Mouse (Mus musculus) thymus, adult 2 months (tissue): ENCODE results near the gene Large2. TPM values are rescaled to one million over a fixed set of nuclear protein-coding genes. Genes with fewer than 3 reads are reported as not detected.

Experiments used
- DNase-seq: peaks from one replicate; pipeline ENCODE4 v3.0.0; 2021
- H3K27ac ChIP-seq: fragments of 200-500 bp; 2 replicates; pipeline ENCODE4 v1.5.1; 2012; ENCODE audit warnings: low read length, control low read depth; ENCODE audit not compliant: control insufficient read depth, insufficient read depth
- H3K27me3 ChIP-seq: fragments of 200-500 bp; 2 replicates; pipeline ENCODE4 v1.6.1; 2012; ENCODE audit warnings: mild to moderate bottlenecking, low read length, moderate library complexity, mixed read lengths; ENCODE audit not compliant: control insufficient read depth, insufficient read depth
- H3K36me3 ChIP-seq: fragments of 200-500 bp; 2 replicates; pipeline ENCODE4 v1.6.1; 2012; ENCODE audit warnings: mild to moderate bottlenecking, low read length, moderate library complexity; ENCODE audit not compliant: control insufficient read depth, insufficient read depth
- H3K4me1 ChIP-seq: fragments of 200-500 bp; replicated peaks from 2 replicates; pipeline ENCODE4 v1.6.1; 2012; ENCODE audit warnings: low read length; ENCODE audit not compliant: control insufficient read depth, insufficient read depth
- H3K4me3 ChIP-seq: fragments of 200-500 bp; 2 replicates; pipeline ENCODE4 v1.5.1; 2012; ENCODE audit warnings: mild to moderate bottlenecking, low read length, control low read depth, moderate library complexity; ENCODE audit not compliant: control insufficient read depth, insufficient read depth
- CTCF ChIP-seq: fragments of 200-500 bp; IDR thresholded peaks from 2 replicates; pipeline ENCODE4 v1.5.1; 2012; ENCODE audit warnings: mild to moderate bottlenecking, control low read depth, low read length, moderate library complexity, borderline replicate concordance; ENCODE audit not compliant: control insufficient read depth, poor library complexity, insufficient read depth; ENCODE audit errors: extremely low read depth
- POLR2A ChIP-seq: fragments of 200-500 bp; IDR thresholded peaks from 2 replicates; pipeline ENCODE4 v1.6.1; 2012; ENCODE audit warnings: mild to moderate bottlenecking, low read length, control low read depth, moderate library complexity; ENCODE audit not compliant: control insufficient read depth, poor library complexity, insufficient read depth; ENCODE audit errors: extremely low read depth
- WGBS: fragments of 180-500 bp; shearing (Covaris S2); methylation state at CpG from one replicate; pipeline ENCODE4 v1.1.7; 2018; 5-methylcytosine and 5-hydroxymethylcytosine counted together
- polyA plus RNA-seq: library from polyadenylated mRNA; depleted of rRNA; stranded (reverse); fragments of >200 nt; gene quantifications from 2 replicates; pipeline ENCODE4 v1.2.3, GENCODE M21; 2012

The Large2 gene
- polyA plus RNA-seq, 1 experiment: 13.9 TPM

DNA sequence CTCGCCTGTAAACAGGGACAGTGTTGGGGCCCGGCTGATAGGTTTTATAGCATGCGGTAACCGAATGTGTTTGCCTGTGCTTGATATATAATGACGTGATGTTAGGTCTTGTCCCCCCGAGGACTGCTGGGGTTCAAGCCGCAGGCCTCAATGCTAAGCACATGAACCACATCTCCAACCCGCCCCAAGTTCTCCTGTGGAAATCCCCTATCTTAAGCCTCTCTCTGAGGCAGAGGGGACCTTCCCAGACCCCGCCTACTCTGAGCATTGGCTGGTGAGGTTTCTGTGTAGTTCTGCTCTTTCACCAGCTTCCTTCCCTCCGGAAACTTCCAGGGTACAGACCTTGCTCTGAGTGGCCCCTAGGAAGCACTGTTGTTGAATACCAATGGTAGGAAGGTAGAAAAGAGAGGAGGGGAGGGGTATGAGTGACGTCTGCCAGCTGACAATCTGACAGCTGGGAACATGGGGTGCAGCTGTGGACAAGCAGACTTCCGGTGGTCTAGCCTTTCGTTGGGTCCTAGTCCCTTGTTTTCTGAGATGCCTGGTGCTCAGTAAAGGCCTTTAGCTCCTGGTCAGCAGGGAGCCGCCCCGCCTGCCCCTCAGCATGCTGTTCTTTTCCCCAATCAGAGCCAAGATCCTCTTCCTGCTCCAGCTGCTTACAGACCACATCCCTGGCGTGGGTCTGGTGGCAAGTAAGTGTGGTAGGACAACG, 5.3 kb upstream of the Large2 start:
- WGBS: 84% methylated on average over 17 of the region's 17 CpGs
- no peak for TF ChIP-seq POLR2A
- no peak for TF ChIP-seq CTCF
- peaks cover 31% of the 10 kb centered on the region for H3K36me3 ChIP-seq

GRCm38 (mm10) chr2:92377320-92377719, 2.7 kb upstream of the Large2 start:
- Histone ChIP-seq H3K4me3 (no peak overlapping the region), H3K27ac (no peak overlapping the region), H3K4me1 (peaks cover 34% of the 10 kb centered on the region), H3K27me3 (no peaks in the 10 kb centered on the region), H3K36me3 (peaks cover 31% of the 10 kb centered on the region)
- no peak for DNase-seq
- TF ChIP-seq POLR2A (no peak), CTCF (no peak)
- 97% methylated on average over 7 of the region's 7 CpGs for WGBS

More for the DNA sequence above, 5.3 kb upstream of the Large2 start:
- no peak overlapping the region for H3K27ac ChIP-seq
- no peaks in the 10 kb centered on the region for H3K27me3 ChIP-seq
- H3K4me1 ChIP-seq: peaks cover 30% of the 10 kb centered on the region
- no peak for DNase-seq
- H3K4me3 ChIP-seq: no peak overlapping the region

DNA sequence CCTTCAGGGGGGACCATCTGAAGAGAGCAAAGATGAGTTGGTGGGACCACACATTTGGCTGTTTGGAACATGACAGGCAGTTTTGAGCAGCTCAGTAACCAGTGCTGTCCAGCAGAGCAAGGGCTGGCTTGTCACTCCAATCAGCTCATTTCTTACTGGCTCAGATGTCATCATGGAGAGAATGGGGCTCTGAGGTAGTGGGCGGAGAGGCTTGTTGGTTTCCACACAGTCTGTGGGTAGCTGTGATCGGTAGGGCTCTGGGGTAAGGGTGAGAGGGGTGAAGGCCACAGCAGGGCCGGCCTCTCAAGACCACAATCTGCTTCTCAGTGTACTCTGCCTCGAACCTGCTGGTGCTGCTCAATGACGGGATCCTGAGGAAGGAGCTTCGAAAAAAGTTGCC, 1.6 kb upstream of the Large2 start:
- Histone ChIP-seq H3K4me1 (peaks cover 43% of the 10 kb centered on the region), H3K4me3 (no peak overlapping the region), H3K36me3 (peaks cover 29% of the 10 kb centered on the region), H3K27ac (no peak overlapping the region), H3K27me3 (no peaks in the 10 kb centered on the region)
- WGBS: 85% methylated on average over 6 of the region's 6 CpGs
- TF ChIP-seq POLR2A: no peak
- no peak for TF ChIP-seq CTCF
- DNase-seq: no peak

DNA sequence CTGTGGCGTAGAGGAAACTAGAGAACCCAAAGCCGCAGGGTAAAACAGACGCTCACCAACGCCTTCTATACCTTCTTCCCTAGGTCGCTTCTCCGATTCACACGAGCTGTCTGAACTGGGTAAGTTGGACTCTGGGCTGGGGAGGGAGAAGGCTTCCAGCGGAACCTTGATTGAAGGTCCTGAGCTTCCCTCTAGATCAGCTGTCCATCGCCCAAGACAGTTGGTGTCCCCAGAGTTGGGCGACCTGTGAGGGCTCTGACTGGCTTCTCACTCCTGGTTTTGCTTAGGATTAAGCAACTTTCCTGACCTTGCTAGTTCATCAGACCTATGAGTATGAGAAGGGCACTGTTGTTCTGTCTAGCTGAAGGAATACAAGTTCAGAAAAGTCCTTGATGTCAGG, 1.1 kb upstream of the Large2 start:
- no peak for TF ChIP-seq POLR2A
- TF ChIP-seq CTCF: no peak

GRCm38 (mm10) chr2:92375099-92375623, 492 bp upstream of the Large2 start:
- peak overlapping the region; percentile 79 for H3K27ac ChIP-seq
- TF ChIP-seq CTCF (peak; percentile 48; the same call in 1 of the 2 replicates), POLR2A (peak; percentile 70; the same call in 1 of the 2 replicates)
- under 1% methylated on average over 29 of the region's 29 CpGs for WGBS
- DNase-seq: peak; percentile 94
- H3K27me3 ChIP-seq: no peaks in the 10 kb centered on the region
- H3K4me3 ChIP-seq: peak overlapping the region; percentile 91
- H3K4me1 ChIP-seq: peaks cover 49% of the 10 kb centered on the region
- H3K36me3 ChIP-seq: peaks cover 20% of the 10 kb centered on the region

More for the DNA sequence above, 1.1 kb upstream of the Large2 start:
- Histone ChIP-seq H3K4me1 (peaks cover 48% of the 10 kb centered on the region), H3K36me3 (peaks cover 25% of the 10 kb centered on the region), H3K4me3 (peak overlapping the region; percentile 91), H3K27me3 (no peaks in the 10 kb centered on the region), H3K27ac (peak overlapping the region; percentile 37; the same call in 1 of the 2 replicates)
- 5% methylated on average over 10 of the region's 10 CpGs for WGBS
- DNase-seq: no peak

DNA sequence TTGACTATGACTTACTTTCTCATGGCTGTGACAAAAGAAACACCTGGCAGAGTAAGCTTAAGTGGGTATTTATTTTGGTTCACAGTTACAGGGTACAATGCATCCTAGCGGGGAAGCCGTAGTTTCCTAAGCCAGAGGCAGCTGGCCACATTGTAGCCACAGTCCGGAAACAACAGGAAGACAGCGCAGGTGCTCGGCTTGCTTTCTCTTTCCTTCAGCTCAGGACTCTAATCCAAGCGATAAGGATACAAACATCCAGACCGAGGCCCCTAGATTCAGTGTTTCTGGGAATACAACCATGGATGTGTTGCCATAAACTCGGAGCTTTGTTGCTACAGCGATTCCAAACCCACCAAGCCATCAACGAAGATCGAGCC, 1.2 kb downstream of the Large2 start:
- H3K27ac ChIP-seq: peak overlapping the region; percentile 86

More for the DNA sequence above, 1.2 kb downstream of the Large2 start:
- Histone ChIP-seq H3K4me3 (peak overlapping the region; percentile 3; the same call in 1 of the 2 replicates), H3K4me1 (peaks cover 47% of the 10 kb centered on the region), H3K27me3 (no peaks in the 10 kb centered on the region), H3K36me3 (peaks cover 6% of the 10 kb centered on the region)
- DNase-seq: peak; percentile 32
- WGBS: 48% methylated on average over 11 of the region's 11 CpGs
- no peak for TF ChIP-seq POLR2A
- no peak for TF ChIP-seq CTCF
